Mouse (Mus musculus): ENCODE results near the gene Gpa33. TPM values are rescaled to one million over a fixed set of nuclear protein-coding genes. Genes with fewer than 3 reads are reported as not detected.

The Gpa33 gene
- total and polyA plus RNA-seq, 2 experiments from 2014 or later, result 0.07 to 0.65 TPM

GRCm38 (mm10) chr1:166150035-166150434 is 20.0 kb downstream of the Gpa33 start:
- ATAC-seq (ENCODE audit: insufficient read depth, low read depth) (no peak), DNase-seq (ENCODE audit: low spot score) (no peak)
- H3K9me3 ChIP-seq (replicated peaks; ENCODE audit: control insufficient read depth, low read length), result no peaks in the 10 kb centered on the region
- TF ChIP-seq CTCF (IDR thresholded peaks at IDR 0.05; ENCODE audit: low read depth) (no peak), EP300 (IDR thresholded peaks at IDR 0.05; ENCODE audit: low read depth) (no peak)
- no peak overlapping the region for H3K9ac ChIP-seq (replicated peaks; ENCODE audit: low read depth, low read length)
- no peaks in the 10 kb centered on the region for H3K4me1 ChIP-seq (ENCODE audit: control insufficient read depth, insufficient read depth)
- H3K4me3 ChIP-seq (ENCODE audit: low read depth, low read length), result no peak overlapping the region
- 79% methylated on average over 7 of the region's 7 CpGs for WGBS
- no peaks in the 10 kb centered on the region for H3K36me3 ChIP-seq (replicated peaks; ENCODE audit: control insufficient read depth, insufficient read depth, low read length)
- H3K27me3 ChIP-seq (ENCODE audit: control insufficient read depth, insufficient read depth, low read length), result peaks cover 8% of the 10 kb centered on the region
- H3K27ac ChIP-seq (ENCODE audit: low read depth), result no peak overlapping the region
- no peak overlapping the region for H3K4me2 ChIP-seq (ENCODE audit: low read depth, low read length)

- WGBS, result 55% methylated on average over 11 of the region's 11 CpGs
- H3K27me3 ChIP-seq (ENCODE audit: control insufficient read depth, insufficient read depth, low read length), result peaks cover 14% of the 10 kb centered on the region
Measured at GRCm38 (mm10) chr1:166151341-166151740, 21.3 kb downstream of the Gpa33 start.

GRCm38 (mm10) chr1:166152034-166152433 is 22.0 kb downstream of the Gpa33 start:
- Histone ChIP-seq H3K9me3 (replicated peaks; ENCODE audit: control insufficient read depth, low read length) (no peaks in the 10 kb centered on the region), H3K4me2 (ENCODE audit: low read depth, low read length) (no peak overlapping the region), H3K36me3 (replicated peaks; ENCODE audit: control insufficient read depth, insufficient read depth, low read length) (no peaks in the 10 kb centered on the region), H3K27me3 (ENCODE audit: control insufficient read depth, insufficient read depth, low read length) (peaks cover 14% of the 10 kb centered on the region), H3K4me1 (ENCODE audit: control insufficient read depth, insufficient read depth) (no peaks in the 10 kb centered on the region), H3K9ac (replicated peaks; ENCODE audit: low read depth, low read length) (no peak overlapping the region), H3K4me3 (ENCODE audit: low read depth, low read length) (no peak overlapping the region), H3K27ac (ENCODE audit: low read depth) (no peak overlapping the region)
- 81% methylated on average over 10 of the region's 10 CpGs for WGBS
- TF ChIP-seq EP300 (IDR thresholded peaks at IDR 0.05; ENCODE audit: low read depth) (no peak), CTCF (IDR thresholded peaks at IDR 0.05; ENCODE audit: low read depth) (no peak)
- ATAC-seq (ENCODE audit: insufficient read depth, low read depth), result no peak
- DNase-seq (ENCODE audit: low spot score), result no peak

More at GRCm38 (mm10) chr1:166151341-166151740, 21.3 kb downstream of the Gpa33 start:
- no peak for ATAC-seq (ENCODE audit: insufficient read depth, low read depth)
- Histone ChIP-seq H3K9ac (replicated peaks; ENCODE audit: low read depth, low read length) (no peak overlapping the region), H3K4me3 (ENCODE audit: low read depth, low read length) (no peak overlapping the region), H3K36me3 (replicated peaks; ENCODE audit: control insufficient read depth, insufficient read depth, low read length) (no peaks in the 10 kb centered on the region), H3K9me3 (replicated peaks; ENCODE audit: control insufficient read depth, low read length) (no peaks in the 10 kb centered on the region), H3K4me1 (ENCODE audit: control insufficient read depth, insufficient read depth) (no peaks in the 10 kb centered on the region), H3K27ac (ENCODE audit: low read depth) (no peak overlapping the region), H3K4me2 (ENCODE audit: low read depth, low read length) (no peak overlapping the region)
- TF ChIP-seq CTCF (IDR thresholded peaks at IDR 0.05; ENCODE audit: low read depth) (no peak), EP300 (IDR thresholded peaks at IDR 0.05; ENCODE audit: low read depth) (no peak)
- DNase-seq (ENCODE audit: low spot score), result no peak

GRCm38 (mm10) chr1:166153351-166154120 is 23.5 kb downstream of the Gpa33 start:
- no peaks in the 10 kb centered on the region for H3K4me1 ChIP-seq (ENCODE audit: control insufficient read depth, insufficient read depth)
- no peak overlapping the region for H3K9ac ChIP-seq (replicated peaks; ENCODE audit: low read depth, low read length)
- no peak overlapping the region for H3K27ac ChIP-seq (ENCODE audit: low read depth)
- no peaks in the 10 kb centered on the region for H3K9me3 ChIP-seq (replicated peaks; ENCODE audit: control insufficient read depth, low read length)
- DNase-seq (ENCODE audit: low spot score) (peak; percentile 79), ATAC-seq (ENCODE audit: insufficient read depth, low read depth) (peak; percentile 49; the same call in 1 of the 2 replicates)
- H3K36me3 ChIP-seq (replicated peaks; ENCODE audit: control insufficient read depth, insufficient read depth, low read length), result no peaks in the 10 kb centered on the region
- TF ChIP-seq CTCF (IDR thresholded peaks at IDR 0.05; ENCODE audit: low read depth), result peak; percentile 98
- no peak for TF ChIP-seq EP300 (IDR thresholded peaks at IDR 0.05; ENCODE audit: low read depth)
- H3K4me2 ChIP-seq (ENCODE audit: low read depth, low read length), result peak overlapping the region; percentile 16; the same call in 1 of the 2 replicates
- 13% methylated on average over 18 of the region's 18 CpGs for WGBS
- H3K27me3 ChIP-seq (ENCODE audit: control insufficient read depth, insufficient read depth, low read length), result peaks cover 14% of the 10 kb centered on the region
- no peak overlapping the region for H3K4me3 ChIP-seq (ENCODE audit: low read depth, low read length)

- TF ChIP-seq EP300 (IDR thresholded peaks at IDR 0.05; ENCODE audit: low read depth) (no peak), CTCF (IDR thresholded peaks at IDR 0.05; ENCODE audit: low read depth) (peak; percentile 89)
- Histone ChIP-seq H3K27ac (ENCODE audit: low read depth) (no peak overlapping the region), H3K4me1 (ENCODE audit: control insufficient read depth, insufficient read depth) (no peaks in the 10 kb centered on the region), H3K4me3 (ENCODE audit: low read depth, low read length) (no peak overlapping the region), H3K36me3 (replicated peaks; ENCODE audit: control insufficient read depth, insufficient read depth, low read length) (no peaks in the 10 kb centered on the region), H3K9me3 (replicated peaks; ENCODE audit: control insufficient read depth, low read length) (no peaks in the 10 kb centered on the region), H3K27me3 (ENCODE audit: control insufficient read depth, insufficient read depth, low read length) (peaks cover 22% of the 10 kb centered on the region), H3K9ac (replicated peaks; ENCODE audit: low read depth, low read length) (no peak overlapping the region), H3K4me2 (ENCODE audit: low read depth, low read length) (peak overlapping the region; percentile 29)
- 6% methylated on average over 29 of the region's 29 CpGs for WGBS
- ATAC-seq (ENCODE audit: insufficient read depth, low read depth), result peak; percentile 47; the same call in 1 of the 2 replicates
- DNase-seq (ENCODE audit: low spot score), result peak; percentile 79
Measured at GRCm38 (mm10) chr1:166154162-166155112, 24.4 kb downstream of the Gpa33 start.
